Mouse (Mus musculus): ENCODE data around the gene Tbcb. TPM values are rescaled to one million over a fixed set of nuclear protein-coding genes. Genes with fewer than 3 reads are reported as not detected.
"Not testable (repeated sequence)": the region's sequence is repeated elsewhere in the genome, so short reads cannot be mapped to it uniquely, and the experiment has no call there.

Gene Tbcb
- polyA plus RNA-seq, 1 experiment from 2014 or later = 270 TPM

DNA sequence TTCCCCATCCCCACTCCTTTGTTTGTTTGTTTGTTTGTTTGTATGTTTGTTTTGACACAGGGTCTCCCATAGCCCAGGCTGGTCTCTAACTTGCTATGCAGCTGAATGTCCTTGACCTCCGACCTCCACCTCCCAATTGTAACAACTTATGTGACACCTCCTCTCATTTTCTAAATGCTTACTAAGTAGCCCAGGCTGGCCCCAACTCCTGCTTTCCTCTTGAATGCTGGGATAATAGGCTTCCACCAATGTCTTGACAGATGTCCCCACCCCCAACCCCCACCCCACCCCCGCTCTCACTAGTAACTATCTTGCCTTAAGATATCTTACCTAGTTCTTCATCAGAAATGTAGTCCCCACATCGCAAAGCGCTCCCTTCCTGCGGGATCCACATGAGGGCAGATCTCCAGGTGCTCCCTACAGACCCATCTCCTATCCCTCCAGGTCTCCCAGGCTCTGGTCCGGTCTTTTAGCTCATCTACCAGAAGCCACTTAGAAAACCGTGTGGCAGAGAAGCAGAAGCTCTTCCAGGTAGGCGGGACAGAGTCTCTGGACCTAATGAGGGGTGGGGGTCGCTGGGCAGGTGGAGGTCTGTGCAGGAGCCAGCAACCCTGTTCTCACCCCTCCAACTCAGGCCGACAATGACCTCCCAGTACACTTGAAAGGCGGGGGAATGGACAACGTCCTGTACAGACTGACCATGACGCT, 47.3 kb downstream of the Tbcb start:
- peaks cover 12% of the 10 kb centered on the region for H3K4me1 ChIP-seq
- DNase-seq (ENCODE audit: low spot score) = no peak
- H3K4me3 ChIP-seq = no peak overlapping the region
- H3K9me3 ChIP-seq = no peaks in the 10 kb centered on the region
- H3K36me3 ChIP-seq (replicated peaks) = peaks cover 55% of the 10 kb centered on the region
- 72% methylated on average over 13 of the region's 13 CpGs for WGBS
- H3K27ac ChIP-seq (replicated peaks) = no peak overlapping the region
- no peaks in the 10 kb centered on the region for H3K27me3 ChIP-seq (replicated peaks; ENCODE audit: low read depth, poor library complexity, severe bottlenecking)

DNA sequence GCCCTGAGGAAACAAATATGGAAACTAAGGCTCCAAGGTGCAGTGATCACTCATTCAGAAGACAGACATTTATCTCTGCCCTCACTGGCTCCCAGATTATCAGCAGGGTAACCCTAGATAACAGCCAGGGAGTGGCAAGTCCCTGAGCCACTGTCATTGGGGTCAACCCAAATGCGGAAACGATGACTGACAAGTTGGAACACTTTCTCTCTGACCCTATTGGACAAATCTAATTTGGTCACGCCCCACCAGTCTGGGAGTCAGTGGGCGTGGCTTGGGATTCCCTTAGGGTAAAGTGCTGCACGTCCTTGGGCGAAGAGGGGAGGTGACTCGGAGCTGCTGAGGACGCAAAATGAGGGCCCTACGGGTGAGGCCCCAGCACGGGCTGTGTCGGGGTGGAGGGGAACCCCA, 48.2 kb downstream of the Tbcb start, which contains the start of gene Cox7a1:
Gene Cox7a1, plus strand, starts transcription at position 266 of the 411 bp plus-strand sequence.
- Histone ChIP-seq H3K36me3 (replicated peaks) (peaks cover 49% of the 10 kb centered on the region), H3K9me3 (no peaks in the 10 kb centered on the region), H3K4me3 (peak within 1 kb of the TSS; percentile 49), H3K27me3 (replicated peaks; ENCODE audit: low read depth, poor library complexity, severe bottlenecking) (no peaks in the 10 kb centered on the region), H3K27ac (replicated peaks) (0 out of 2 replicates have a peak within 1 kb of the TSS, but pooled peaks have one; percentile 24), H3K4me1 (peaks cover 12% of the 10 kb centered on the region)
- peak; percentile 76 for DNase-seq (ENCODE audit: low spot score)
- WGBS = 1% methylated on average over 11 of the region's 11 CpGs

DNA sequence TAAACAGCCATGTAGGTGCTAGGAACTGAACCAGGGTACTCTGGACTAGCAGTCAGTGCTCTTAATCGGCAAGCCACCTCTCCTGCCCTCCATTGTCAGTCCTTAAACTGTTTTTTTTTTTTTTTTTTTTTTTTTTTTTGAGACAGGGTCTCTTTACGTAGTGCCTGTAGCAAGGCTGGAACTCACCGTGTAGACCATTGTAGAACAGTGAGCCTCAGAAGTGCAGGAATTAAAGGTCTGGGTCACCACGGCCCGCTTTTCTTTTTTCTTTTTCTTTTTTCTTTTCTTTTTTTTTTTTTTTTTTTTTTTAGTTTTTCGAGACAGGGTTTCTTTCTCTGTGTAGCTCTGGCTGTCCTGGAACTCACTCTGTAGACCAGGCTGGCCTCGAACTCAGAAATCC, 48.9 kb downstream of the Tbcb start:
- H3K4me3 ChIP-seq; DNase-seq (ENCODE audit: low spot score); H3K9me3 ChIP-seq; H3K27me3 ChIP-seq (replicated peaks; ENCODE audit: low read depth, poor library complexity, severe bottlenecking); H3K27ac ChIP-seq (replicated peaks): not testable (repeated sequence)
- H3K36me3 ChIP-seq (replicated peaks) = peaks cover 49% of the 10 kb centered on the region
- H3K4me1 ChIP-seq = peaks cover 12% of the 10 kb centered on the region
- WGBS = 68% methylated on average over 7 of the region's 7 CpGs

DNA sequence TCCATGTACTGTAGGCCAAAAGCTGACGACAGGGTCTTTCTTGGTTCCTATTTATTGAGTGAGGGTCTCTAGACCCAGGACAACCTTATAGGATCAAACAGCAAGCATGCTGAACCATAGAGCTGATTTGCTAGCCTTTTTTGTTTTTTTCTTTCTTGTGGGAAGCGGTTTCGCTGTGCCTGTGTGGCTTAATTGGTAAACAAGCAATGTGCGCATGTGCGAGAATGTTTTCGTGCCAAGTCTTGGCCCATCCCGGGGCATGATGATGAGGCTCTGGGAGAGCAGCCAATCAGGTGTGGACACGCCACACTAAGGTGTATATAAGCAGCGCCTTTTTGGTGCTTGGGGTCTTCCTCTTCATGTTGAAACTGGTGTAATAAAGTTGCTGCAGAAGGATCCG, 50.1 kb downstream of the Tbcb start:
- H3K9me3 ChIP-seq = not testable (repeated sequence)
- 93% methylated on average over 10 of the region's 10 CpGs for WGBS

DNA sequence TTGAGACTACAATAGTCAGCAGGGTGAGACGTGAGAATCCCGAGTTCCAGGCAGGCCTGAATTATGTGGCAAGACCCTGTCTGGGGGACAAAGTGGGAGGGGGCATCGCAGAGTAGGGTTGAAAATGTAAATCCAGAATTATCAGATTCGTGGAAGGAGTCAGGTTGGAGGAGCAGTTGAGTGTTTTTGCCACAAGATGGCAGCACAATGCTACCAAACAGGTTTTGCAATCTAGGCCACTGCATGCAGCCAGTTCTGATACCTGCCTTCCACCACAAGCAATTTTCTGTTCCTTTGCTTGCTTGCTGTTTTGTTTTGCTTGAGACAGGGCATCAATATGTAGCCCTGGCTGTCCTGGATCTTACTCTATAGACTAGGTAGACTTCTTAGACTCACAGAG, 50.8 kb downstream of the Tbcb start:
- WGBS = 6% methylated on average over 4 of the region's 4 CpGs
- H3K36me3 ChIP-seq (replicated peaks) = peaks cover 47% of the 10 kb centered on the region
- H3K27me3 ChIP-seq (replicated peaks; ENCODE audit: low read depth, poor library complexity, severe bottlenecking) = no peaks in the 10 kb centered on the region
- DNase-seq (ENCODE audit: low spot score) = peak; percentile 73
- H3K4me1 ChIP-seq = peaks cover 12% of the 10 kb centered on the region
- no peaks in the 10 kb centered on the region for H3K9me3 ChIP-seq
- no peak overlapping the region for H3K27ac ChIP-seq (replicated peaks)
- H3K4me3 ChIP-seq = no peak overlapping the region

More for the DNA sequence above, 50.1 kb downstream of the Tbcb start:
- not testable (repeated sequence) for DNase-seq (ENCODE audit: low spot score); H3K27me3 ChIP-seq (replicated peaks; ENCODE audit: low read depth, poor library complexity, severe bottlenecking); H3K4me3 ChIP-seq; H3K27ac ChIP-seq (replicated peaks)
- H3K4me1 ChIP-seq = peaks cover 12% of the 10 kb centered on the region
- peaks cover 47% of the 10 kb centered on the region for H3K36me3 ChIP-seq (replicated peaks)

DNA sequence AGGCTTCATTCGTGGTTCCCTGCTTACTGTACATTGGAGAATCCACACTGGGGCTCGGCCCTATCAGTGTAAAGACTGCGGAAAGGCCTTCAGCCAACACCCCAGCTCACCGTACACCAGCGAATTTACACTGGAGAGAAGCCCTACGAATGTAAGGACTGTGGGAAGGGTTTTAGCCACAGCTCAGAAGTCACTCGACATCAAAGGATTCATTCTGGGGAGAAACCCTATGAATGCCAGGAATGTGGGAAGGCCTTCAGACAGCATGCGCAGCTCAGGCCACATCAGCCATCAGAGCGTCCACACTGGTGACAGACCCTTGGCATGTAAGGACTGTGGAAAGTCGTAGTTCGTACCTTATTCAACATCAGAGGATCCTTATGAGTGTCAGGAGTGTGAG, 53.8 kb downstream of the Tbcb start:
- Histone ChIP-seq H3K4me3 (no peak overlapping the region), H3K27me3 (replicated peaks; ENCODE audit: low read depth, poor library complexity, severe bottlenecking) (no peaks in the 10 kb centered on the region), H3K27ac (replicated peaks) (no peak overlapping the region), H3K36me3 (replicated peaks) (peaks cover 50% of the 10 kb centered on the region), H3K9me3 (no peaks in the 10 kb centered on the region), H3K4me1 (no peaks in the 10 kb centered on the region)
- WGBS = 84% methylated on average over 11 of the region's 11 CpGs
- no peak for DNase-seq (ENCODE audit: low spot score)

DNA sequence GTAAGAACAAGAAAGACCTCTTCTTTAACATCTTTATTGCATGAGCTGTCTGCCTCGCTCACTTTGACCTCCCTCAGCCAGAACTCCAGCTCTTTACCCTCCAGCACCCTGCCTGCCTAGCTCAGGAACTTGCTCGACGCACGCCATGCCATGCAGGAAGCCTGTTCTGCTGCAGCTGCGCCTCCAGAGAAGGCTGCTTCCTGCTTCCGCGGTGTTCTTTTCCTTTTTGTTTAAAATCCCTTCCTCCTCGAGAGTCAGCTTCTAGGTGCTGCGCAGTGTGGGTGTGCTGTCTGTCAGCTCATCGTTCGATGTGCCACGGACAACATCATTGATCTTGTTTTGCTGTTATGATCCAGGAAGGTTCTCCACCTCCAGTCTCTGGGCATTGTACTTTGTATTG, 55.6 kb downstream of the Tbcb start:
- Histone ChIP-seq H3K36me3 (replicated peaks) (peaks cover 50% of the 10 kb centered on the region), H3K27ac (replicated peaks) (no peak overlapping the region), H3K9me3 (no peaks in the 10 kb centered on the region), H3K4me1 (no peaks in the 10 kb centered on the region), H3K4me3 (no peak overlapping the region), H3K27me3 (replicated peaks; ENCODE audit: low read depth, poor library complexity, severe bottlenecking) (no peaks in the 10 kb centered on the region)
- no peak for DNase-seq (ENCODE audit: low spot score)
- WGBS = 86% methylated on average over 12 of the region's 12 CpGs

Other genes starting within 250 kb of the Tbcb start
- gene Zfp568, start 248.3 kb downstream of the Tbcb start, polyA plus RNA-seq (2016; fragmentation: Nextera tagmentation; extraction: Ambion mirVana) = 30.4 and 34.3 TPM in 2 replicates
- gene Zfp14, start 180.9 kb downstream of the Tbcb start, polyA plus RNA-seq (2016; fragmentation: Nextera tagmentation; extraction: Ambion mirVana) = 3.4 and 4.5 TPM in 2 replicates
- gene Zfp82, start 159.4 kb downstream of the Tbcb start, polyA plus RNA-seq (2016; fragmentation: Nextera tagmentation; extraction: Ambion mirVana) = 5.6 and 6.4 TPM in 2 replicates
- gene Gm26920, start 141.9 kb downstream of the Tbcb start, polyA plus RNA-seq (2016; fragmentation: Nextera tagmentation; extraction: Ambion mirVana) = 1.6 and 4.8 TPM in 2 replicates
- gene Zfp566, start 141.7 kb downstream of the Tbcb start, polyA plus RNA-seq (2016; fragmentation: Nextera tagmentation; extraction: Ambion mirVana) = 20.0 and 21.0 TPM in 2 replicates
- 119 and 127 TPM in 2 replicates for gene Zfp260, start 137.5 kb downstream of the Tbcb start, polyA plus RNA-seq (2016; fragmentation: Nextera tagmentation; extraction: Ambion mirVana)
- gene Zfp382, start 110.3 kb downstream of the Tbcb start, polyA plus RNA-seq (2016; fragmentation: Nextera tagmentation; extraction: Ambion mirVana) = 9.7 and 11.4 TPM in 2 replicates
- gene Zfp146, start 62.5 kb downstream of the Tbcb start, polyA plus RNA-seq (2016; fragmentation: Nextera tagmentation; extraction: Ambion mirVana) = 19.9 and 20.1 TPM in 2 replicates
- 2.5 and 4.2 TPM in 2 replicates for gene Cox7a1, start 48.1 kb downstream of the Tbcb start, polyA plus RNA-seq (2016; fragmentation: Nextera tagmentation; extraction: Ambion mirVana)
- 54.8 and 61.9 TPM in 2 replicates for gene Capns1, start 33.5 kb downstream of the Tbcb start, polyA plus RNA-seq (2016; fragmentation: Nextera tagmentation; extraction: Ambion mirVana)
- 174 and 177 TPM in 2 replicates for gene Polr2i, start 324 bp downstream of the Tbcb start, polyA plus RNA-seq (2016; fragmentation: Nextera tagmentation; extraction: Ambion mirVana)
- gene Ovol3, start 3.5 kb upstream of the Tbcb start, polyA plus RNA-seq (2016; fragmentation: Nextera tagmentation; extraction: Ambion mirVana) = not detected in 2 replicates
- 0.45 and 0.90 TPM in 2 replicates for gene Thap8, start 47.8 kb upstream of the Tbcb start, polyA plus RNA-seq (2016; fragmentation: Nextera tagmentation; extraction: Ambion mirVana)
- 17.8 and 18.2 TPM in 2 replicates for gene Wdr62, start 48.1 kb upstream of the Tbcb start, polyA plus RNA-seq (2016; fragmentation: Nextera tagmentation; extraction: Ambion mirVana)
- gene Clip3, start 59.5 kb upstream of the Tbcb start, polyA plus RNA-seq (2016; fragmentation: Nextera tagmentation; extraction: Ambion mirVana) = 53.0 and 53.4 TPM in 2 replicates
- 95.5 and 97.0 TPM in 2 replicates for gene Alkbh6, start 76.4 kb upstream of the Tbcb start, polyA plus RNA-seq (2016; fragmentation: Nextera tagmentation; extraction: Ambion mirVana)
- 51.1 and 65.6 TPM in 2 replicates for gene Syne4, start 82.5 kb upstream of the Tbcb start, polyA plus RNA-seq (2016; fragmentation: Nextera tagmentation; extraction: Ambion mirVana)
- 2.1 TPM in 2 replicates for gene E130208F15Rik, start 89.5 kb upstream of the Tbcb start, polyA plus RNA-seq (2016; fragmentation: Nextera tagmentation; extraction: Ambion mirVana)
- gene Sdhaf1, start 91.6 kb upstream of the Tbcb start, polyA plus RNA-seq (2016; fragmentation: Nextera tagmentation; extraction: Ambion mirVana) = 17.5 and 17.8 TPM in 2 replicates
- gene Lrfn3, start 130.5 kb upstream of the Tbcb start, polyA plus RNA-seq (2016; fragmentation: Nextera tagmentation; extraction: Ambion mirVana) = 5.0 and 5.4 TPM in 2 replicates
- gene Tyrobp, start 181.5 kb upstream of the Tbcb start, polyA plus RNA-seq (2016; fragmentation: Nextera tagmentation; extraction: Ambion mirVana) = 11.8 and 15.4 TPM in 2 replicates
- gene Hcst, start 187.6 kb upstream of the Tbcb start, polyA plus RNA-seq (2016; fragmentation: Nextera tagmentation; extraction: Ambion mirVana) = not detected in 2 replicates
- 1.1 and 1.8 TPM in 2 replicates for gene Nfkbid, start 189.5 kb upstream of the Tbcb start, polyA plus RNA-seq (2016; fragmentation: Nextera tagmentation; extraction: Ambion mirVana)
- gene Aplp1, start 213.3 kb upstream of the Tbcb start, polyA plus RNA-seq (2016; fragmentation: Nextera tagmentation; extraction: Ambion mirVana) = 28.6 and 32.3 TPM in 2 replicates
- gene Kirrel2, start 225.4 kb upstream of the Tbcb start, polyA plus RNA-seq (2016; fragmentation: Nextera tagmentation; extraction: Ambion mirVana) = 1.3 and 2.2 TPM in 2 replicates
- gene Nphs1, start 226.0 kb upstream of the Tbcb start, polyA plus RNA-seq (2016; fragmentation: Nextera tagmentation; extraction: Ambion mirVana) = 0.15 and 0.63 TPM in 2 replicates